Mouse (Mus musculus): ENCODE data around the gene Pip5k1b.

Gene Pip5k1b

DNA sequence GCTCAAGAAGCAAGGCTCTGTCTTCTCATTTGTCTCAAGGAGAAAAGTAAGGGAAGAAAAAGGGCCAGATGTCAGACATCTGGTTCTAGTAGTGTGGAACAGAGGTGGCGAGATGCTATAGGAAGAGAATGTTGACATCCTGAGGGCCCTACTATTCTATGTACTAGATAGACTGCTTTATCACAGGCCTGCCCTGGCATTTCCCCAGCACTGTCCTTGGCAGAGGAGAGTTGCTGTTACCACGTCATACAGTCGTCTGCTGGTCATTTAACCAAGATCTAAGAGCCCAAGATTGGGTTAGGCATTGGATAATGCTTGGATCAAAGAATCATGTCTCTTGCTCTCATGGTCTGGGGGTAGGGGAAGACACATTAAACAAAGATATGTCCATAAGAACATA, 151.0 kb downstream of the Pip5k1b start:
- no peak for DNase-seq

DNA sequence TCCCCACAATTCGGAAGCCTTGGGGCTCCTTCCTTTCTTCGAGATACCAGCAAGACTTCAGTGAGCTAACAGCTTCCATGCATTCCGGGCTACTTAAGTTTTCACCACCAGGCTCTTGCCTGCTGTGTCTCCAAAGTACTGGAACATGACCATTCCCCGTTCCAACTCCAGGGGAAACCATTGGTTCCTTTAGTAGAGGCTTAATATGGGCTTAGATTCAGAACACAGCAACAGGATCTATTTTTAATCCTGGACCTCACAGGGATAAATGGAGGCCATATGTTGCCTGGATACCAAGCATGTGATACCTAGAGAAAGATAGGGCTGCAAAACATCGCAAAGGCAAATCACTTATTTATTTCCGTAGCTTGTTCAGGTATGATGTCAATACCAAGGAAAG, 152.4 kb downstream of the Pip5k1b start:
- DNase-seq: peak; percentile 26

DNA sequence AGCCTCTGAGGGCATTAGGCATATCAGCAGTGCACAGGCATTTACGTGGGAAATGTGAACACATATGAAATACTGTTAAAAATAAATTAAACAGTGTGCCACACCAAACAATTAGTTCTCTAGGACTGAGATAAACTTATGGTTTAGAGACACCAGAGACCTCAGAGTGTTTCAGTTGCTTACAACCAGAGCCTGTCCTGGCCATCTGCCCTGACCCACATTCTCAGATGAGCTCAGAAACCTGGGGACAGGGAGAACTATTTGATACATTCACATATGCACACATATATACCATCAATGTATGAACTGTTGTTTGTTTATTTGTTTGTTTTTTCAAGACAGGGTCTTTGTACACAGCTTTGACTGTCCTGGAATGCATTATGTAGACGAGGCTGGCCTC, 161.8 kb downstream of the Pip5k1b start:
- no peak for DNase-seq

DNA sequence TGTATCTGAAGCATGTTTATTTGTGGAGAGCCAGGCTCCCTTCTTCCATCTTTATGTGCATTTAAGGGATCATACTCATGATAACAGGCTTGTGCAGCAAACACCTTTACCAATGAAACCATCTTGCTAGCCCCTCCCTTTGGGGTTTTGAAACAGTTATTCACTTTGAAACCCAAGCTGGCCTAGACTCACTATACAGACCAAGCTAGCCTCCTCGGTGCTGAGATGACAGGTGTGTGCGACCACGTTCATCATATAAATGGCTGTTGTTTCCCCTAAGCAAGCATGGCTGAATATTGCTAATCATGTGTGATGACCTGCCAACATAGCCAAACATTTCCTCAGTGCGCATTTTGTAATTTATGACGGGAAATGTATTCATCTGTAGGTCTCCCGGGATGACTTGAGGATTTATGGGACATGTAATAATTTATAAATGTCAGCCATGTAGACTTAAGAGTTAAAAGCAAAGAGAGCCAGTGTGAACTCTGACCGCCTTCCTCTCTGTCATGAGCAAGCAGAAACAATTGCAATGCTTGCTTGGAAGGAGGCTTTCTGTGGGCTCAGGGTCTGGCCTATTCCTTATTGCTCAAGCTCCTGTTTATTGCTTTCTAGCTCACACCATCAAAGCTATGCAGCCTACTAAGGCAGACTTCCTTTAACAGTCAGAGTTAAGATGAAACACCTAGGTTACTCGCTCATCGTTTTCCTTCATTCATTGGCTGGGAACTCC, 164.0 kb downstream of the Pip5k1b start:
- no peak for DNase-seq

DNA sequence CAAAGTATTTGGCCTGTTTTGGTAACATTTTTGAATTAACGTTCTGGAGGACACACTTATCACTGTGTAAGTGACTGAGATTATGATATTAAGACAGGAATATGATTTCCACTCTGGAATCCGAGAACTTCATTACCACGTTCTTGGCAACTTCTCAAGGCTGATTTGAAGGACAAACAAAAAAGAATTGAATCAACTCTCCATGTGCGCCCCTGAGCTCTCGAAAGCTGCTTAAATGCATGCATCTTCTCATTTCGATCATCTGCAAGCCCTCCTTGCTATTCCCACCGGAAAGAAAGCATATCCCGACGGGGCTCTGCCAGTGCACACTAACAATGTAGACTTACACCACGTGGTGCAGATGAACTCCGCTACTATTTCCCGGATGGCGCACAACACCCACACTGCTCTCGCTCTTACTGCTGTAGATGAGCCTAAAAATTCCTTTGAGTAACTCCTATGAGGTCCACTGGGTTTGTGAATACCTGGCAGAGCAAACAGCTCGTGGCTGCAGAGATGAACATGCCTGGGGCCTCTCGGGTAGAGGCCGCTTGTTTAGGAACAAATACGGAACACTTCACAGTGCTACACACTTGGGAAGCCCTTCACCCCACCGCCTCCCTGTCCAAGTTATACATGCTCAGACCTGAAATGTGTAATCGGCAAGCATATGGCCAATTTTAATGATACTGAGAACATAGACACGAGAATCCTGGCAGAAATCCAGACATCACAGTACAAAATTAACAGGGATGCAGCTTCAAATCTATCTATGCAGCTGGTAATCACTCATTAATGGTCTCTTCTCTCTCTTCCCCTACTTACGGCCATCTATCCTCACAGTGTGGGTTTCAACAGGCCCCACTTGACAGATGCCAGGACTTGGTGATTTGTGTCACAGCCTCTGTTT, 168.5 kb downstream of the Pip5k1b start:
- DNase-seq: peak; percentile 24

DNA sequence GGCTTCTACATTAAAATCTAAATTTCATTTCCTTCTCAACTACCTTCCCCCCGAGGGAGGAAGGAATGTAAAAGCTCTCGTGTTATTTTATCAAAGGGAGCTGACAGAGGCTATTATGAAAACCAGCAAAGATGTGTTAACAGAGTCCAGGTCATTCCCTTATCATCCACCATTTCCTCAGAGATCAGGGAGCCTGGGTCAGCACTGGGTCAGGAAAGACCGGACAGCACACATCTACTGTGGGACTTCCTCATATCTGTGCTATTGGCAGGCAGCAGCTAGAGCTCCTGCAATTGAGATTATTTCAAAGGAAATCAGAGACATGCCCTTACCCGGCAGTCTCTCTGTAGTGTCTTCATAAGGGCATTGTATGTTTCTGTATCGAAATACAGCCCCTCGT, 177.2 kb downstream of the Pip5k1b start:
- no peak for DNase-seq

DNA sequence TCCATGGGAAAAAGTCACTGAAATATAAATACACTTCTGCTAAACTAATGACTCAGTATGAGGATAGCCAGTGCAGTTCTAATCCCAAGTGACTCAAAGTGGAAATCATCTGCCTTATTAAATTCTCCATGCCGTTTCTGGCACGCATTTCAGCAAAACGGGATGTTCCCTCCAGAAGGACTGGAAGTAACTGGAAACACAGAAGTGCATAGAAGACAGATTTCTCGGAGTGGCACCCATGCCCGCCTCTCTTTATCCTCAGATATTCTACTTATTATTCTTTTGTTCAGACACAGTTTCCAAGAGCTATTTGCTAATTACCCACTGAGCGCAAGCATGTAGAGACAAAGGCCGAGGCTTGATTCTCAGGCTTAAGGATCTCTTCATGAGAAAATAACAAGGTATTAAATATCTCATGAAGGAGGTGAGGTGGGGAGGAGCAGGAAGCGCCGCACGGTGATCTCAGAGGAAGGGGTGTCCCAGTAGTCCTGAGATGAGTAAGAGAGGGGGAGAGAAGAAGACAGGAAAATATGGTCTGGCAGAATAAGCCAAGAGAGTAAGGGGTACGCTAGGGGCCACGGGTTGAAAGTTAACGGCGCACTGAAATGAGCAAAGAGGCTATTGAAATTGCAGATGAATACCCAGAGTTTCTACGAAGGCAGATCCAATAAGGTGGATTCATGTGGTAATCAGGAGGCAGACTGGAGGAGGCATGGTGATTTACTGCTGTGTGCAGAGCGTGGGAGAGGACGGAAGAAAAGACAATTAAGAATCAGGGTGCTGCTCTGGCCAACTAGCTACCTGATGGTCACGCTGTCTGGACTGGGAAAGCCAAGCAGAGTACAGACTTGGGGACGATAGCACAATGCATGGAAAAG, 183.7 kb downstream of the Pip5k1b start:
- DNase-seq: peak; percentile 44

DNA sequence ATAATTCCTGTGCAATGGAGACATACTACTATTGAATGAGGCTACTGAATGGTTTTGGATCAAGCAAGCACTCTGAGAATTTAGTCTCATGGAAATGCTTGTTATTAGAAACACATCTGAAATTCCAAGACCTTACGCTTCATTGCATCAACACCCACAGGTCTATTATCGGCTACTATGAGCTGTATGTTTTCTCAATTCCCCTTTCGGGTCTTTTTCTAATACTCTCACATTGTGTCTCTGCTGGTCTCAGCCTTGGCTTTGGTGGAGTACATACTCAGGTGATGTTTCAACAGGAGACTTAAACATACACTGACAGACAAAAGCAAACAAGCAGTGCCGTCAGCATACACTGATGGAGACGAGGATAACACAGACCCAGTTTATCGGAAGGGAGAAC, 187.3 kb downstream of the Pip5k1b start:
- no peak for DNase-seq

DNA sequence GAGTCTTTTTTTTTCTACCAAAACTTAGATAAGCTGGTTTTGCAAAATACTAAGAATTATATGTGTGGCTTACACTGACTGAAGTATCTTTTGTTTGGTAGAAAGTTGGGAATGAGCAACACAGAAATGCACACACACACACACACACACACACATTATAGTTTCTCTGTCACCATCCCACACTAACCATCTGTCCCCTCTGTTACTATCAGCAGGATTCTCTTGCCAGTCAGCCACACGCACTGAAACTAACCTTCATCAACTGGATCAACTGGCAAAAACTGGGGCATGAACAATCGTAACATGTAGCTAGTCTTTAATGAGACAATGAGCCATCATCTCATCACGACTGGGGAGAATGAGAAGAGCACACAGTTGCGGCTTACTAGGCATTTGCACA, 187.9 kb downstream of the Pip5k1b start:
- peak; percentile 57 for DNase-seq

DNA sequence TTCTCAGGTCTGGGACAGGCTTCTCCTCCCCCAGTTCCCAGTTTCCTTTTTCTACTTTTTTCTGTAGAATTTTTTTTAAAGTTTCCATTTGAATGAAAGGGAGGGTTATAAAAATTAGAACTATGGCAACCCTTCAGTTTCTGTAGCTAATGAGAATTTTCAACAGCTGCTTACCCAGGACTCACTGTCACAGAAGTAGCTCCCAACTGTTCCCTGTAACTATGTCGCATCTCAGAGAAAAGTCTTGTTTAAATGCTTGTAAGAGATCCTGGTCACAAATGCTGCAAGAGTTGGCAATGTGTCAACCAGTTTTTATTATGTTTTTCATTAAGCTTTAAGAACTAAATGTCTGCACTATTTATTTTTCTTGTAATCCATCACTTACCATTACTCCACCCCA, 188.9 kb downstream of the Pip5k1b start:
- DNase-seq: peak; percentile 30

DNA sequence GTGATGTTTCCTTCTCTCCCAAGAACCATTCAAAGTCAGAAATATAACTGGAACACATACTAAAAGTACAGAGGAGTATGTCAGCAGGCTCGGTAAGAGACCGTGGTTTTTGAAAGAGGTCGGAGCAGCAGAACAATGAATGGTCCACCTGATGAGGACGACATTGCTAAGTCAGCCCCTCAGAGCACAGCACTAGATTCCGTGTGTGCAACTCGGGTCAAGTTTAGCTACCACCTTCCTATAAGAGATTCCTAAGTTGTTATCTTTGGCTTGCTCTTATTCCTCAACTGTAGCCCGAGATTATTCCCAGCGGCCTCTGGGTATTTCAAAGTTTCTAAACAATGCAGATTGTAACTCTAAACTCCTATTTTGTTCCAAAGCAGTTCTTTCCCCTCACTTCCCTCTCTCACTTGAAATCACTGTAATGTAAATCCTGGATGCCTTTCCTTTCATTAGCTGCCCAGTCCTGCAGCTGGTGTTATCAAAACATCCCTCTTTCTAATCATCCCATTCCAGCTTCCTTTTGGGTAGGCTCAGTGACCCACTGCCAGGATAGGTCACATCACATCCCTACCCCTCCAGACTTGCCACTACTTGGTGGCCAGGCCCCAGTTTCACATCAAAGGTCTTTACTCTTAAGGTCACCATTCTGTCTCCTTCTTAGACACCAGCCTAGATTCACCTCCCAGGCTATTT, 192.9 kb downstream of the Pip5k1b start:
- no peak for DNase-seq

DNA sequence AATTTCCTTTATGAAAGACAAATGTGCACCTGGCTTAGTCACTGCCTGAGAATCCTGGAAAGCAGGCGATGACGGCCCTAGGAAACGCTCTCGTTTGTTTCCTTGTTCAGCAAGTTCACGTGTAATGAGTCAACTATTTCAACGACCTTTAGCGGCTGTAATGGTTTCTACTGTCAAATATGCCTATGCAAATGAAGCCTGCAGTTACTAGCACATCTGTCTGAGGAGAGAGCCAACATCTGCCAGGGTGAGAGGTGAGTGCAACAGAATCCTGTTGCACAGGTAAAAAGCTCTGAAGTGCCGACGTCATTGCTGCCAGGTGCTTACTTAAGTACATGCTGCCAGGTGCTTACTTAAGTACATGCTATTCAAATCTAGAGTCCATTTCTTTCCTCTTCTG, 196.4 kb downstream of the Pip5k1b start:
- DNase-seq: no peak

DNA sequence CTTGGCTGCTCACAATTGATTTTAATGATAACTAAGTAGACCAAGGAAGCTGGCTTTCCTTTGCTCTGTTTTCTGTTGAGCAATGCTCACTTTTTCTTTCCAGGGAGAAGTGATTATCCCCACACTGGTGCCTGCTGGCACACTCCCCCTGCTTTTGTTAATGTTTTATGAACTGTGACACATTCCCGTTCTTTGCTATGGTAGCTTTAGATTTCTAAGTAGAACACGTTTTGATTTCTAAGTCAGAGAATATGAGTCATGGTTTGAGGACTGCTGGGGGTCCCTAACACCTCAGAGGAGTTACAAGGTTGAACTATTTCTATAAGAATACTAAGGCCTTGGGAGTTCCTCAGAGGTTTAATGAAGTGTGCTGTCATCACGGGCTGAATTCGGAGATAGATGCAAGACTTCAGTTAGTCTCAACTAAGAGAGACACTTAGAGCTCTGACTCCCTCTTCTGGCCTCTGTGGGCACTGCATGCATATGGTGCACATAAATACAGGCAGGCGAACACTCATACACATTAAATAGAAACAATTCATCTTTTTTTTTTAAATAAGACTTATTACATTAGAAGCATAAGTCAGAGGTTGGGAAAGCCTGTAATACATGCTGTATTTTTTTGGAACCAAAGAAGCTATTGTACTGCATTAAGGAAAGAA, 203.2 kb downstream of the Pip5k1b start:
- no peak for DNase-seq

DNA sequence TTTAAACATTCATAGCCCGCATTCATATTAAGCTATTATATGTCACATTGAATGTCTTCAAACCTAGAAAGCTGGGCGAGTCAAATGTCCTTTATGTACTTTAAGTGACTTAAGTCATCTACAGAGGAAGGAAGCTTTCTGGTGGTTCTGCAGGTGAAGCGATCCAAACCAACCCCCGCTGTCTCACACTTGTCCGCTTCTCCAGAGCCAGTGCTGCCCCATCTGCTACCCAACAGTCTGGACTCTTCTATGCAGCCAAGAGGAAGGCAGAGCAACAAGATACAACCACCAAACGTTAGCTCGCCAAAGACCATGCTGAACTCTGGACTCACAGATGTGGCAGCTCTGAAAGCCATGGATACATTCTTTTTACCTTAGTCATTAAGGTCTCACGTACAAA, 211.2 kb downstream of the Pip5k1b start:
- DNase-seq: no peak

DNA sequence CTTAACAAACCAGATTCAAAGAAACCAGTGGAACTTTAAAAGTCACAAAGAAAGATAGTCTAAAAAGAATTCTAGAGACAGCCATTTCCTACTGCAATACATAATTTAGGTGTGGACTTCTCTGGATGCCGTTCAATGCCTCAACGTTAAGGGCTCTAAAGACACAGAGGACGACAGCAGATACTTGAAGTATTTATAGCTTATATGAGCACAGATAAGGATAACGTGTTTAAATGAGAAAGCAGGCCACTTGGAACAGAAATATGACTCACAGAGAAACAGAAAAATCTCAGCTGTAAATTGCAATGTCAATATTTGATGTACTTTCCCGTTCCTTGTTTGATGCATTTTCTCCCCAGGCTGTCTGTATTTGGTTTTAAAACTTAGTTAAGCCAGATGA, 212.9 kb downstream of the Pip5k1b start:
- no peak for DNase-seq

DNA sequence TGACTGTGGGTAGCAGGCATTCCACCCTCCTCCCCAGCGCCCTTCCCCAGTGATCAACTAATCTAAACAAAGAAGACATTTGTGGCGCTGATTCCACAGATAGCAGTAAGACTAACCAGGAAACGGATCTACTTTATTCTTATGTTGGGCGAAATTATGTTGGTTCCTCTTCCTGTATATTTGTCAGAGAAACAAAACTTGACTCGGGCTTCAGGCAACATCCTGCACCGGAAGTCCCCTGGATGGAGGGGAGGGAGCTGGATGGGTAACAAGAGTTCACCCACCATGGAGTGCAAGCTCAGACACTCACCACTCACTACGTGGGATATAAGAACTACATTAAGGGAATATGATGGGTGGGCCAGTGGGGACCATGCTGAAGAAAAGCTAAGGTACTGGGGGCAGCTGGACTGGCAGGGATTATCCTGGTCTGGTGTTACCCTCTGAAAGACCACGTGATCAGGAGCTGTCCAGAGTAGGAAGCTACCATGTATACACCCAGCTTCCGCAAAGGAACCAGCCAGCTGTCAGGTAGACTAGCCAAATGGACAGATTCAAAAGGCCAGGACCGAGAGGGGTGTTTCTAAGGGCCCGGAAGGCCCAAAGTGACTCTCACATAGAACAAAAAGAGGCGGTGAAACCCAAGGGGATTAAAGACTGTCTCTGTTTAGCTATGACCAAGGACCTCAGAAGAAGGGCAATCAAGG, 219.1 kb downstream of the Pip5k1b start:
- no peak for DNase-seq

DNA sequence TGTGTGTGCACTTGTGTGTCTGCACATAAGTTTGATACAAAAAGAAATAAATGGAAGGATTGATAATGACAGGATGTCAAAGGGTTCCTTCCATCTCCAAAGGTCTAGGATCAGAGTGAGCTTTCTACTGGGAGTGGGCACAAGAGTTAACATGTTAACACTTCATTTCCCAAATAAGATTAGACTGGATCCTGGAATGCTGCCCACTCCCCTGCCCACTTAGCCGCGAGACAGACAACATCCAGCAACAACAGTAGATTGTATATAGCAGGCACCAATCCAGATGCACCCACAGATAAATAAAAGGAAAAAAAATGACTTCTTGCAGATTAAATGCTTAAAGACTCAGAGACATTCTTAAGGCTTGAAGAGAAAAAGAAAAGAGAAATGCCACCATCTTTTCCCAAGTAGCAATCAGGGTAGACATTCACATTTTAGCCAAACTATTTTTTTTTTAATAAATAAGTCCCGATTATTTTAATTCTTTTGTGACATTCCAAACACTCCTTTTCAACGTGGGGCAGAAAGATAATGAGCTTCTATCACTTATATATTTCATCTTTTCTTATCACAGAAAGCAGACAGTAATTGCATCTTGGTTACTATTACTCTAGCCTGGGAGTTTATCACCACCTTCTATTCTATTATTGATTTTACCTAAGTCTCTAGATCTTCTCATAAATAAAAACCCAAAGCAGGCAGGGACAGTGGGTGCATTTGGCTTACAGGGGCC, 219.9 kb downstream of the Pip5k1b start:
- no peak for DNase-seq

DNA sequence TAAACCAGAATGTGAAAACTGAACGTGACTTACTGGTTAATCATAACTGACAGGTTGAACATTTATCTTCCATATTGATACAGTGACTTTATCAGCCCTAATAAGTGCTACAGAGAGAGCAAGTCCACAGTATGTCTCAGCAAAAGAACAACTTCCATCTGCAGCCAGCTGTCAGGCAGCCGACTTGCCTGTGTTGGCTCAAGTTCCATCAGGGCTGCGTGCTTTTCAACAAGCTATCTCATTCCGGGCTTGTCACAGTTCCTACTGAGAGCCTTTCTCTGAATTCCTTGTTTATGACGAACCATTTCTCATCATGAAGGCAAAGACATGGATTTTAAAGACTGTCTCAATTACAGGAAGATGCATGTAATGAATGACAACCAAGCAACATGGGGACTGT, 222.7 kb downstream of the Pip5k1b start:
- DNase-seq: no peak

DNA sequence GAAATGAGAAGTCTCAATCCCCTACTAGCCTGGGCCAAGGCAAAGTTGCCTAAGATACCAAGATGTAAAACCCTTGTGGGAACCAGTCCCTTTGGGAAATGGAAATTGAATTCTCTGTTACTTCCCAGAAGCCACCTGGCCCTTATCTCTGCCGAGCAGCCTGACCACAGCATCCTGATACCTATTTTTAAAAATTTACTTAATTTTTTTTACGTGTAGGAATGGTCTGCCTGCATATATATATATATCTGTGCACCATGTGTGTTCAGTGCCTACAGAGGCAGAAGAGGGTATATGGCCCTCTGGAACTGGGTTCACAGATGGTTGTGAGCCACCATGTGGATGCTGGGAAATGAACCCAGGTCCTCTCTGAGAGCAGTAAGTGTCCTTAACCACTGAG, 224.4 kb downstream of the Pip5k1b start:
- no peak for DNase-seq

DNA sequence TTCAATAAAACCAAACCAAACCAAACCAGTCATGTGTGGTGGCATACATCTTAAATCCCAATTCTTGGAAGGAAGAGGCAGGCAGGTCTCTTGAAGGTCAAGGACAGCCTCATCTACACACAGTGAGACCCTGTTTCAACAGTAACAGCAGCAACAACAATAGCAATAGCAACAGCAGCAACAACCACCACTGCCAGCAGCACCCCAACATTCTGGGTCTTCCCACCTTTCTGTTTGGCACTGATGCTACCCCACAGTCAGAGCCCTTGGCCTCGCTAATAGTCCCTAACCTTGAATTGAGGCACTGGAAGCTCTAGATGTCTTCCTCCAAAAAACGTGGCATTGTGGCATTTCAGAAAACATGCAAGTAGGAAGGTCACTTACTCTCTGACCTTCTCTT, 225.3 kb downstream of the Pip5k1b start:
- no peak for DNase-seq

DNA sequence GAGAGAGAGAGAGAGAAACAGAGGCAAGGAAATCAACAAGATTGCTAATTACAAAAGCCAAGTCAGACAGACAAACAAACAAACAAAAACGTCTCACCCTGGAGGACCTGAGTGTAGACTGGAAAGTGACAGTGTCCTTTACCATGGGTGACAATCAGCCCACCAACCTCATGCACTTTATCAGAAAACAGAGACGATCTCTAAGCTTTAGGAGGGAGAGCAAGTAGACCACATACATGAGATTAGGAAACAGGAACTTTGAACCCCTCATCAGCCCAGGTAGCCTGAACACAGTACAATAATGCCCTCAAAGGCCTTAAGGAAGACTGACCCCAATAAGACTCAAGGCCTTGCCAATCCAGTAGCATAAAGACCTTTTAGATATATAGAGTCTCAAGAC, 227.8 kb downstream of the Pip5k1b start:
- DNase-seq: no peak

Data from layer of hippocampus, adult 9-11 months (tissue).